Mouse (Mus musculus) kidney, adult 2 months (tissue): ENCODE measurements around the gene Add3. TPM values are rescaled to one million over a fixed set of nuclear protein-coding genes. Genes with fewer than 3 reads are reported as not detected.

Source experiments
- DNase-seq: peaks from one replicate; pipeline ENCODE4 v3.0.0; 2021
- H3K27ac ChIP-seq: fragments of 200-500 bp; 2 replicates; pipeline ENCODE4 v1.5.1; 2012; ENCODE audit warnings: low read depth, low read length, control low read depth, inconsistent platforms; ENCODE audit not compliant: insufficient read depth
- H3K27me3 ChIP-seq: fragments of 200-500 bp; replicated peaks from 2 replicates; pipeline ENCODE4 v1.6.1; 2012; ENCODE audit warnings: mild to moderate bottlenecking, moderate library complexity, low read length, inconsistent platforms; ENCODE audit not compliant: control insufficient read depth, insufficient read depth
- H3K36me3 ChIP-seq: fragments of 200-500 bp; 2 replicates; pipeline ENCODE4 v1.6.1; 2012; ENCODE audit warnings: mild to moderate bottlenecking, moderate library complexity, low read length, inconsistent platforms; ENCODE audit not compliant: control insufficient read depth, insufficient read depth
- H3K4me1 ChIP-seq: fragments of 200-500 bp; 2 replicates; pipeline ENCODE4 v1.6.1; 2011; ENCODE audit warnings: low read length; ENCODE audit not compliant: control insufficient read depth, insufficient read depth
- H3K4me3 ChIP-seq: fragments of 200-500 bp; 2 replicates; pipeline ENCODE4 v1.5.1; 2011; ENCODE audit warnings: mild to moderate bottlenecking, low read depth, low read length, control low read depth; ENCODE audit not compliant: insufficient read depth
- CTCF ChIP-seq: fragments of 200-500 bp; conservative IDR thresholded peaks from 2 replicates; pipeline ENCODE4 v1.5.1; 2011; ENCODE audit warnings: low read depth, mild to moderate bottlenecking, control low read depth, low read length, moderate library complexity, mixed read lengths; ENCODE audit not compliant: insufficient read depth, insufficient read length
- POLR2A ChIP-seq: fragments of 200-500 bp; IDR thresholded peaks from one replicate; pipeline ENCODE4 v1.6.1; 2011; ENCODE audit warnings: low read depth, low read length, control low read depth
- WGBS: fragments of 180-500 bp; shearing (Covaris S2); methylation state at CpG from one replicate; pipeline ENCODE4 v1.1.7; 2018; 5-methylcytosine and 5-hydroxymethylcytosine counted together
- polyA plus RNA-seq: library from polyadenylated mRNA; depleted of rRNA; stranded (reverse); fragments of >200 nt; gene quantifications from 2 replicates; pipeline ENCODE4 v1.2.3, GENCODE M21; 2012

The Add3 gene
- polyA plus RNA-seq, 1 experiment: 61.6 TPM

DNA sequence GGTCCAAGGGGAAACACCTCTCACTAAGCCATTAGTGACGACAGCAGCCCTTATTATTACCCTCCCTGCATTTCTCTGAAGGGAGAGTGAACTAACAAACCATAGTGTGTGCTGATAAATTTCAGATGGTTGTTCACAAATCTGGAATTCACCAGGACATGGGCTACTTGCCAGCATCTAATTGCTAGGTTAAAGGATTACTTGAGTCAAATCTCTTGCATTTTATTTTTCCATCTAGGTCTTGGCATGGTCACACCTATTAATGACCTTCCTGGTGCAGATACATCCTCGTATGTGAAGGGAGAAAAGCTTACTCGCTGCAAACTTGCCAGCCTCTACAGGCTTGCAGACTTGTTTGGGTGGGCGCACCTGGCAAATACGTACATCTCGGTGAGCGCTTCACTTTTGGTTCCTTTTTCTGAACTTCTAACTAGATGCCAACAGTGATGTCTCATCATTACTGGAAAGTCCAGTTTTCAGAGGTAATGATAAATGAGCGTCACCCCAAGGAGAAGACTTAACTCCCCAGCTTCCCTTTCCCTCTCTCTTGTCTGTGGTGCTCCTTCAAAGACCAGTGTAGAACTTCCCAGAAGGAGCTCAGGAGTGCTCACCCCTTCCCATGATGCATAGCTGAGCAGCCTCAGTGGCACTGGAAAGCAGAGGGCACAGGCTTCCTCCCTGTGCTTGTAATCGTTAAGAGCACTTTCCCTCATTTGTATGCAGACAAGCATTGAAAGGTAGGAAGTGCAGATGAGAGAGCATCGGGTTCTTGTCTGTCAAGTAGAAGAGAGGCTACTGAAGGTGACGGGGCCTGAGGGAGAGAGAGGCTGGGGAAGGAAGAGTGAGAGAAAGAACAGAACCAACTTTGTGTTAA is 90.9 kb downstream of the Add3 start:
- Histone ChIP-seq H3K4me1 (peaks cover 5% of the 10 kb centered on the region; the same call in 1 of the 2 replicates), H3K36me3 (peaks cover 12% of the 10 kb centered on the region), H3K4me3 (no peak overlapping the region), H3K27me3 (no peaks in the 10 kb centered on the region), H3K27ac (no peak overlapping the region)
- WGBS: 65% methylated on average over 11 of the region's 11 CpGs
- peak; percentile 39 for DNase-seq
- TF ChIP-seq CTCF: no peak

DNA sequence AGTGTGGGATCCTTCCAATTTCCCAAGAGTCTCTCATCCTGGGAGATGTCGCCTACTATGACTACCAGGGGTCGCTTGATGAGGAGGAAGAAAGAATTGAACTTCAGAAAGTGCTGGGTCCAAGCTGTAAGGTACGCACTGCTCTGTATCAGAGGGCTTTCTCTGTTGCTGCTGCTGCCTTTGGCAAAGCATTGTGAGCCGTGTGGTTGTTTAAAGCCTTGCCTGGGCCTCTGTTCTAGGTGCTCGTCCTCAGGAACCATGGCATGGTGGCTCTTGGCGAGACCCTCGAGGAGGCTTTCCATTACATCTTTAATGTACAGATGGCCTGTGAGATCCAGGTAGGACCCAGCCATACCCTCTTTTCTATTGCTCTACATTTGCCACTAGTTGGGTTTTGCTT is 93.3 kb downstream of the Add3 start:
- Histone ChIP-seq H3K27me3 (no peaks in the 10 kb centered on the region), H3K4me3 (no peak overlapping the region), H3K27ac (no peak overlapping the region), H3K4me1 (peaks cover 5% of the 10 kb centered on the region; the same call in 1 of the 2 replicates), H3K36me3 (peaks cover 10% of the 10 kb centered on the region)
- WGBS: 95% methylated on average over 7 of the region's 7 CpGs
- no peak for DNase-seq
- no peak for TF ChIP-seq CTCF
- no peak for TF ChIP-seq POLR2A

DNA sequence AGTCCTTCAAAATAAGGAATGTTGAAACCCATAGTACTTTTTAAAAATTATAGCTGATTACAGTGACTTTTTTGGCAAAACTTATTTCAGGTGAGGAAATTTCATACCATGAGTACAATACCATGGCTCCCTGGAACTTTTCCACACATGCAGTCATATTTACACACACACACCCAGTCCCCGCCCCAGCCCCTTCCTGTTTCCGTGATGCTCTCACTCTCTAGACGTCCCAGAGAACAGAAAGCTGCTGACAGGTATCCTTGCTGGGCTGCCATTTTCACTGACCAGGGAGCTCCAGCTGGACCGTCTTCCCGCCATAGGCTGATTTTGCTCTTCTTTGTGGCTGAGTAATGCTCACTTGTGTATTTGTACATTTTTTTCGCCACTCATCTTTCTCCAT is 101.6 kb downstream of the Add3 start:
- DNase-seq: no peak
- Histone ChIP-seq H3K4me1 (no peaks in the 10 kb centered on the region), H3K36me3 (peaks cover 8% of the 10 kb centered on the region), H3K4me3 (no peak overlapping the region), H3K27me3 (no peaks in the 10 kb centered on the region), H3K27ac (no peak overlapping the region)
- WGBS: 87% methylated on average over 6 of the region's 6 CpGs
- no peak for TF ChIP-seq POLR2A
- no peak for TF ChIP-seq CTCF

- TF ChIP-seq POLR2A (no peak), CTCF (no peak)
- DNase-seq: no peak
- H3K4me1 ChIP-seq: peaks cover 3% of the 10 kb centered on the region; the same call in 1 of the 2 replicates
- H3K27me3 ChIP-seq: no peaks in the 10 kb centered on the region
- H3K36me3 ChIP-seq: peaks cover 5% of the 10 kb centered on the region
- no peak overlapping the region for H3K27ac ChIP-seq
- no peak overlapping the region for H3K4me3 ChIP-seq
- 77% methylated on average over 10 of the region's 10 CpGs for WGBS
These were observed 103.7 kb downstream of the Add3 start for GRCm38 (mm10) chr19:53243956-53244355.

DNA sequence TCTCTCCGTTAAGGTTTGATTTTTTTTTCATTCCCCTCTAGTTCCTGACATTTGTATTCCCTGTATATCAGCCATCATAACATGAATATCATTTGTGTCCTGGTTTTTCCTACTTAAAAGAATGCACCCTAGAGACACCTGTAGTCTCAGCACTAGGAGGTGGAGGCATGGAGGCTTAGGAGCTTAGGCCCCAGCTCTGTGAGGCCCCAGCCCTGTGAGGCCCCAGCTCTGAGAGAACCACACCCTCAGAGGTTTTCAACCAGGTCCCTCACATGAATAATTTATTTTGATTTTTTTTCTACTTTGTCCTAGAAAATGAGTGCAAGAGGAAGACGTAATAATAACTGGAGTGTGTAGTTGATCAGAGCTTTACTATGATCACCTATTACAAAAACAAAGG is 107.3 kb downstream of the Add3 start:
- peaks cover 3% of the 10 kb centered on the region; the same call in 1 of the 2 replicates for H3K36me3 ChIP-seq
- WGBS: 60% methylated on average over 2 of the region's 2 CpGs
- TF ChIP-seq POLR2A (no peak), CTCF (no peak)
- H3K4me3 ChIP-seq: no peak overlapping the region
- no peak for DNase-seq
- H3K4me1 ChIP-seq: peaks cover 3% of the 10 kb centered on the region; the same call in 1 of the 2 replicates
- no peaks in the 10 kb centered on the region for H3K27me3 ChIP-seq
- H3K27ac ChIP-seq: no peak overlapping the region

DNA sequence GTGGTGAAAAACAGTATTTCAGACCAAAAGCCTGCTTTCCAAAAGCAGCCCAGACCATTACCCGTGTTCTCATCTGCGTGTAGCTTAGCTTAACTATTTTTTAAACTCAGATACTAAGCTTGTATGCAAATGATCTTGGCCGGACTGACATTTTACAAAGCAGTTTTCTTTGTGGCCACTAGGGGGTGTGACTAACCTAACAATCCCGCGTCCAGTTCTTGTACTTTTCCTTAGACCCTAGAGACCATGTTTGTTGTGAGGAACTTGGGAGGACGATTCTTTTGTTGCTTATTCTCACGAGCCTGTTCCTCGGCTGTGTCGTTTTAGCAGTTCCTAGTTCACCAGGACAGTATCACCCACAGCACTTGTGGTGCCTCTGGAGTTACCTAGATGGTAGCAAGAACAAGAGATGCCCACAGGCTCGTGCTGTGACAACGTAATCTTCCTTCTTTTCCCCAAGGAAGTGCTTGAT is 107.8 kb downstream of the Add3 start:
- Histone ChIP-seq H3K27me3 (no peaks in the 10 kb centered on the region), H3K4me3 (no peak overlapping the region; the same call in 1 of the 2 replicates), H3K27ac (no peak overlapping the region), H3K4me1 (peaks cover 3% of the 10 kb centered on the region; the same call in 1 of the 2 replicates), H3K36me3 (peaks cover 3% of the 10 kb centered on the region; the same call in 1 of the 2 replicates)
- DNase-seq: peak; percentile 73
- WGBS: 15% methylated on average over 11 of the region's 11 CpGs
- TF ChIP-seq CTCF (peak; percentile 41), POLR2A (no peak)

DNA sequence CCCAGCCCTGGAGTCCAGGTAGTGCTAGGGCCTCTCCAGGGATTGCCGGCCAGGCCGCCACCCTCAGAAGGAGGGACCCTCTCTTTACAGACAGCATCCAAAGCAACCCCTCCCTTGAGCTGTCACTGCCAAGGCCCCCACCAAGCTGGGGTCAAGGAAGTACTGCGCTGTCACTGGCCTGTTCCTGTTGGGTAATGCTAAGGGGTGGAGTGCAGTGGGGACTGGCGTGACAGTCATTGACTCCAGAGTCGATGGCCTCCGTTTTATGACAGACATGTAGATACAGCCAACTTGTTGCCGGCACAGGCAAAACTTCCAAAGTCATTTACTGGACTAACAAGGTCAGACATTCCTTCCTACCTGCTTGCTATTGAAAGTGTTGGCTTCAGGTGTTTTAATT is 110.8 kb downstream of the Add3 start:
- DNase-seq: no peak
- Histone ChIP-seq H3K36me3 (no peaks in the 10 kb centered on the region; the same call in 1 of the 2 replicates), H3K4me3 (no peak overlapping the region), H3K27me3 (no peaks in the 10 kb centered on the region), H3K27ac (no peak overlapping the region), H3K4me1 (peaks cover 3% of the 10 kb centered on the region; the same call in 1 of the 2 replicates)
- 67% methylated on average over 7 of the region's 7 CpGs for WGBS
- no peak for TF ChIP-seq POLR2A
- no peak for TF ChIP-seq CTCF
